Mouse (Mus musculus): ENCODE data around the gene Gm11011. TPM values are rescaled to one million over a fixed set of nuclear protein-coding genes. Genes with fewer than 3 reads are reported as not detected.

The Gm11011 gene
- not detected in 4 replicates for total RNA-seq (2023; ENCODE audit: inconsistent age)

GRCm38 (mm10) chr2:169587645-169588044 lies at the start of gene Gm11011:
TSS of gene Gm11011 (minus strand) at chr2:169587745.

DNA sequence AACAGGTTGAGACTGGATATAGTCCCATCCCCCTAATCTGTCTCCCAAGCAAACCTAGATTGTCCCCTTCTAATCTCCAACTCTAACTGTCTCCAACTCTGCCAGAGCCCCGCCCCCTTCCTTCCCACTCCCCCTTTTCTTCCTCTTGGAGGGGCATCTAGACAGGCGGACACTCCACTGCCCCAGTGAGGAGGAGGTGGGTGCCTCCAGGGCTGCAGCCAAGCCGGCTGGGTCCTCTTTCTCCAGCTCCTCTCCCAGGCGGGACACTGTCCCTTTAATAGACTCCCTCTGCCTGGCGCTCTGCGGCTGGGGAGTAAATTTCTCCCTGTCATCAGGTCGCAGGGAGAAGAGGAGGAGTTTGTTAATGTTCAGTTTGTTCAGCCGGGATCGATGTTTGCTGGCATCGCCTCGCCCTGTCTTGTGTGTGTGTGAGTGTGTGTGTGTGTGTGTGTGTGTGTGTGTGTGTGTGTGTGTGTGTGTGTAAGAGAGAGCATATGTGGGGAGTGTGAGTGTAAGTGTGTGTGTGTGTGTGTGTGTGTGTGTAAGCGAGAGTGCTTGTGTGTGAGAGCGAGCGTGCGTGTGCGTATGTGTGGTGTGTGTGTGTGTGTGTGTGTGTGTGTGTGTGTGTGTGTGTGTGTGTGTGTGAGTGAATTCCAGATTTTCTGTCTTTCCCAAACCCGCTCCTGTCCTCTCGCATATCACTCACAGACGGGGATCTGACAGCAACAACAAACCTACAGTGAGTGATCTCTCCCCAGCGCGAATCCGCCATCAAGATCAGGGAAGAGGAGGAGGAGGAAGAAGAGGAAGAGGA lies 45.0 kb upstream of the Gm11011 start, which contains the start of gene Tshz2:
Gene Tshz2, plus strand, starts transcription at position 676 of the 814 bp plus-strand sequence.

Other genes with a start within 250 kb of the Gm11011 start
- not detected in 4 replicates for gene Tshz2, start 45.3 kb upstream of the Gm11011 start, total RNA-seq (2023; ENCODE audit: inconsistent age)

Measured in B cell, adult (primary cell).